Mouse (Mus musculus) monocyte, adult 5-6 weeks (primary cell): ENCODE results near the gene 4930558K02Rik. TPM values are rescaled to one million over a fixed set of nuclear protein-coding genes. Genes with fewer than 3 reads are reported as not detected.

Experiments
- ATAC-seq: fragments of 153-309, 156-312 bp; replicated peaks from 2 replicates; pipeline ENCODE4 v1.8.0; 2017; ENCODE audit warnings: mild to moderate bottlenecking; ENCODE audit not compliant: low TSS enrichment, insufficient number of reproducible peaks, severe bottlenecking, poor library complexity, low FRiP score
- total RNA-seq: library from RNA; stranded (forward); fragments of 200-1000, 200-491, 200-594 nt; gene quantifications from 3 replicates; pipeline ENCODE4 v1.2.3, GENCODE M21; 2017

The 4930558K02Rik gene
- total RNA-seq, 1 experiment from 2014 or later: not detected

GRCm38 (mm10) chr1:161962465-161963377 lies 16.7 kb downstream of the 4930558K02Rik start:
- peak; percentile 66 for ATAC-seq

DNA sequence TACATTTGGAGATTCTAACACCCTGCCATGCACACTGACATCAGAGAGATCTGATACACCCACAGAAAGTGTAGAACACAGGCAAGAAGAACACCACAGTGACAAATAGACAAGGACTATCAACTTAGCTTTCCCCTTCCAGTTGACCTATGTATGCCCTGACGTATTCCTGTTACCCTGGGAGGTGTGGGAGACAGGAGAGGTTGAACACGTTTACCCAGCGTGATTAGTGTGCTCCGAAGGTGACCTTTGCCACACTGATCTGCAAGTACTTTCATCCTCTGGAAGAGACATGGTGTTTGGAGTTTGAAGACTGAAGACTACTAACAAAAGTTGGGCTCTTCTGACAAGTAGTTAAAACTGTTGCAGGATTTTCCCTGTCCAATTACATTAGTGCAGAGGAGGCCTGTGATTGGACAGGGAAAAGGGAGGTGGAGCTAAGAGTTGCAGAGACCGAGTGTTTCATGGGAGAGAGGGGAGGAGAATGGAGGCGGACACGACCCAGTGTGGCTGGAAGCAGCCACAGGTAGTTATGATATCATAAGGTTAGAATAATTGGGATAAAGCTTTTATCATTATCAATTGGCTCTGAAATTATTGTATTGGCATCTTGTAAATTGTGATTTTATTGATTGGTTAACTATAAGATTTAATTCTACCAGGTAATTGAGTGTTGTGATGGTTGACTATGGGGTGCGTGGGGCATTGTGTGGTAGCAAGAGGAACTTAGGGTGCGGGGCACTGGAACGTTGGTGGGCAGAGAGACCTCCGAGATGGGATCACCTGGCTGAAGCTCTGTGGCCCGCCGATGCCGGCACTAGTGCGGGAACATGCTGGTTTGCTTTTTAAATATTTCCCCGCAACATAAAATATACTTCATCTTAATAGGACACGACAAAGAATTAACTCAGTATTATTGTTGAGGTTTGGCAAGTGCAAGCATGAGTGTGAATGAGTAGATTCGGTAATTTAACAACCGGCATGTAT lies 21.2 kb downstream of the 4930558K02Rik start:
- no peak for ATAC-seq

DNA sequence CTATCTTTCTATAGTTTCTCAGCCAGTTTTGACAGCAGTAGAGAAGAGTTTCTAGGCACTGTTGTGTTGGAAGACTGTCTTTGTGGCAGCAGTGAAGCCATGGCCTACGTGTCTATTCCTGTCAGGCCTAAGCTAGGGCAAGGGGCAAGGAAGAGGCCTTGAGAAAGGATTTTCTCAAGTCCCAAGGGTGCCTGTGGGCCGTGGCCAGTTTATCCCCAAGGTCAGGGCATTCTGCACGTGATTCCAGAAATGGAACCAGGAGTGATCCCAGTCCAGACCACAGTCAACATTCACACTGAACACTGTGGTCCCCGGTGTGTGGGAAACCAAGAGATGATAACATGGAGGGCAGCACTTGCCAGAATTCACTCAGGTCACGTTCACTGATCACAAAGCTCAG lies 23.6 kb downstream of the 4930558K02Rik start:
- no peak for ATAC-seq

- no peak for ATAC-seq
These were observed 26.8 kb downstream of the 4930558K02Rik start for GRCm38 (mm10) chr1:161952599-161952998.

- no peak for ATAC-seq
These were observed 28.2 kb downstream of the 4930558K02Rik start for GRCm38 (mm10) chr1:161951009-161951779.

GRCm38 (mm10) chr1:161942082-161942481 lies 37.4 kb downstream of the 4930558K02Rik start:
- no peak for ATAC-seq

GRCm38 (mm10) chr1:161932286-161932685 lies 47.1 kb downstream of the 4930558K02Rik start:
- ATAC-seq: no peak

DNA sequence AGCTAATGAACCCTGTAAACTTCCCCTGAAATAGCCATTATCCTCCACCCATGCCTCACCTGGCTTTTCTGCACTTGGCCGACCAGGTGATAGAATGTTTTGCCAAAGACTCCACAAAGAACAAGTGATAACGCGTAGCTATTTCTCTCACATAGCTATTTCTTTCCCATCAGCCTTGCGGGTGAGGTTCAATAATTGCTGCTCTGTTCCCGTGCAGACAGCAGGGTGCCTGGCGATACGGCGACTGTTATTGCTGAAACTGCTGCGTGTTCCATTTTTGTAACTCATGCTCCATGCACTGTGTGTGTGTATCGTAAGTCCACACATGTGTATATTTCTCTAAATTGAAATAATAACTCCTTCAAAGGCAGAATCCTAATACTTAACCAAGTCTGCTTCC lies 47.6 kb downstream of the 4930558K02Rik start:
- ATAC-seq: no peak

DNA sequence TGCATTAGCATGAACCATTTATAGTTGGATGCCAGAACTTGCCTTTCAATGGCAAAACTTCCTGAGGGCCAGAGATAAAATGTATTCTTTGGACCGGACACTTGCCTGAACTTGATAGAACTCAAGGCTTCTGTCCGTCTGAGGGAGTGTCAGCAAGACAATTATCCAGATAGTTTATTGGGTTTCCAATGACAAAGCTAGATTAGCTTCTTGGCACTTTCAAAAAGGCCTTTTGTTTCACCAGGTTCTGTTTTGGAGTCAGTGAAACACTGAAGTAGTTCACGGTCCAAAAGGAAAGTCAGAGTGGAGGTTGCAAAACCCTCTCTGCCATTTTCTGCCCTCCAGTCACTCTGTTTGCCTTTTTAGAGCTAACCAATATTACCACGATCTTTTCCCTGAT lies 48.1 kb downstream of the 4930558K02Rik start:
- ATAC-seq: no peak

DNA sequence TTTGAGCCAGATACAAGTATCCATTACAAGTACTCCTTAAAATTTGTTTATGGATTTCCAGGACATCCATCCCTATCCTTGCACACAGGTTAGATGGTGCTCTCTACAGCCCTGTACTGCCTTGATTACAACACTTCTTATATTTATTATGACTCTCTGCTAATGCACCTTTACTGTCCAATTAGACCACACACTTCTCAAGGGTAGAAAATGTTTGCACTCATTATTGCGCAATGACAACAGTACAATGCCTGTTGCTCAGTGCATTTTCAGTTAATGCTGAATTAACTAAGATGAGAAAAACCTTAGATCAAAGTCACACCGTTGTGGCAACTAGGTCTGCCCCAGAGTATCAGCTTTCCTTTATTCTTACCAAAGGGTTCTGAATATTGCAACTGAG lies 51.5 kb downstream of the 4930558K02Rik start:
- no peak for ATAC-seq

DNA sequence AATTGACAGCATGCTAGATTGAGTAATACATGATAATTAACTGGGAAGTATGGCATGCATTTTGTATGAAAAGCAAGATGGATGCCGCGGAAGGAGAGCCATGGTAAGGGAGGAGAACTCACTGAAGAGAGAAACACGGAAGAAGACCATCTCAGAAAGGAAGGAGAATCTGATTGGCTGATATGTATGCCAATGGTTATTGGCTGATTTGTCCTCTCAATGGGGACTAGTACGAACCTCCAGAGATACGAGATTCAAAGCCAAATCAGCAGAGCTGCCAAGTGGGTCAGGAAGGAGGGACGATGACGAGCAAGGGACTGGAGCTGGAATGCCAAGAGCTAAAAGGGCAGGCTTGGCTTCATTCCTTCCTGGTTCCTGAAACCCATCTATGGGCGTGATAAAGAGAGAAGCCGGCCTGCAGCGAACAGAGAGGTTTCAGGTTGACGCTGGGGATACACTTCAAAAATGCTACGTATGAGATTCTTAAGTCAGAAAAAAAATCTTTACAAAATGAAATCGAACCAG lies 54.1 kb downstream of the 4930558K02Rik start:
- no peak for ATAC-seq

- ATAC-seq: no peak
These were observed 55.1 kb downstream of the 4930558K02Rik start for GRCm38 (mm10) chr1:161924321-161924720.

- ATAC-seq: 0 out of 2 replicates have a peak, but pooled peaks have one; percentile 38
These were observed 57.5 kb downstream of the 4930558K02Rik start for GRCm38 (mm10) chr1:161921928-161922327.

GRCm38 (mm10) chr1:161920475-161921454 lies 58.7 kb downstream of the 4930558K02Rik start:
- no peak for ATAC-seq

- ATAC-seq: no peak
These were observed 59.8 kb downstream of the 4930558K02Rik start for GRCm38 (mm10) chr1:161919594-161919993.

GRCm38 (mm10) chr1:161918682-161919372 lies 60.6 kb downstream of the 4930558K02Rik start:
- ATAC-seq: no peak
